Mouse (Mus musculus) midbrain, embryonic 12.5 days (tissue): Measurements from ENCODE around the gene Wdr37. TPM values are rescaled to one million over a fixed set of nuclear protein-coding genes. Genes with fewer than 3 reads are reported as not detected.

ENCODE experiments used
- ATAC-seq: fragments of 200-750 bp; cut with Nextera tagmentation; 2 replicates; pipeline ENCODE4 v1.8.0; 2017; ENCODE audit warnings: low read depth, moderate TSS enrichment, moderate library complexity; ENCODE audit not compliant: low FRiP score
- H3K27ac ChIP-seq: fragments of 300-500 bp; sonication (generic); replicated peaks from 2 replicates; pipeline ENCODE4 v1.5.1; 2016; ENCODE audit warnings: mild to moderate bottlenecking
- H3K27me3 ChIP-seq: fragments of 300-500 bp; sonication (generic); 2 replicates; pipeline ENCODE4 v1.6.1; 2016; ENCODE audit warnings: mild to moderate bottlenecking
- H3K36me3 ChIP-seq: fragments of 300-500 bp; sonication (generic); 2 replicates; pipeline ENCODE4 v1.6.1; 2016
- H3K4me1 ChIP-seq: fragments of 300-500 bp; sonication (generic); 2 replicates; pipeline ENCODE4 v1.6.1; 2016
- H3K4me2 ChIP-seq: fragments of 300-500 bp; sonication (generic); replicated peaks from 2 replicates; pipeline ENCODE4 v1.6.1; 2016; ENCODE audit warnings: mild to moderate bottlenecking, moderate library complexity
- H3K4me3 ChIP-seq: fragments of 300-500 bp; sonication (generic); 2 replicates; pipeline ENCODE4 v1.5.1; 2016; ENCODE audit warnings: mild to moderate bottlenecking
- H3K9ac ChIP-seq: fragments of 300-500 bp; sonication (generic); replicated peaks from 2 replicates; pipeline ENCODE4 v1.6.1; 2016; ENCODE audit warnings: mild to moderate bottlenecking, moderate library complexity
- H3K9me3 ChIP-seq: fragments of 300-500 bp; sonication (generic); 2 replicates; pipeline ENCODE4 v1.6.1; 2016; ENCODE audit warnings: mild to moderate bottlenecking
- WGBS: fragments of 180-500 bp; shearing (Covaris S2); methylation state at CpG from one replicate; pipeline ENCODE4 v1.1.7; 2016; 5-methylcytosine and 5-hydroxymethylcytosine counted together
- polyA plus RNA-seq: library from polyadenylated mRNA; unstranded; fragments of >200 nt; fragmentation: Nextera tagmentation; extraction: Ambion mirVana; gene quantifications from 2 replicates; pipeline ENCODE4 v1.2.1, GENCODE M21; 2016

Gene Wdr37
- polyA plus RNA-seq, 1 experiment from 2014 or later: 52.7 TPM

- WGBS: 92% methylated on average over 10 of the region's 10 CpGs
Observed at GRCm38 (mm10) chr13:8839111-8839510, 32.6 kb downstream of the Wdr37 start.

GRCm38 (mm10) chr13:8838394-8838793 lies 33.3 kb downstream of the Wdr37 start:
- no peaks in the 10 kb centered on the region for H3K9me3 ChIP-seq
- 51% methylated on average over 3 of the region's 3 CpGs for WGBS
- H3K27ac ChIP-seq: no peak overlapping the region
- H3K27me3 ChIP-seq: no peaks in the 10 kb centered on the region
- no peak for ATAC-seq
- H3K4me3 ChIP-seq: no peak overlapping the region
- no peak overlapping the region for H3K4me2 ChIP-seq
- peaks cover 87% of the 10 kb centered on the region for H3K36me3 ChIP-seq
- no peak overlapping the region for H3K9ac ChIP-seq
- no peaks in the 10 kb centered on the region for H3K4me1 ChIP-seq

More at GRCm38 (mm10) chr13:8839111-8839510, 32.6 kb downstream of the Wdr37 start:
- Histone ChIP-seq H3K36me3 (peaks cover 85% of the 10 kb centered on the region), H3K4me3 (no peak overlapping the region), H3K9ac (no peak overlapping the region), H3K9me3 (no peaks in the 10 kb centered on the region), H3K4me2 (no peak overlapping the region), H3K4me1 (no peaks in the 10 kb centered on the region), H3K27me3 (no peaks in the 10 kb centered on the region), H3K27ac (no peak overlapping the region)
- ATAC-seq: no peak

- H3K27ac ChIP-seq: no peak overlapping the region
- no peak overlapping the region for H3K4me3 ChIP-seq
- no peaks in the 10 kb centered on the region; the same call in 1 of the 2 replicates for H3K4me1 ChIP-seq
- H3K9ac ChIP-seq: no peak overlapping the region
- H3K9me3 ChIP-seq: no peaks in the 10 kb centered on the region
- H3K27me3 ChIP-seq: no peaks in the 10 kb centered on the region
- no peak for ATAC-seq
- peaks cover 70% of the 10 kb centered on the region for H3K36me3 ChIP-seq
- no peak overlapping the region for H3K4me2 ChIP-seq
- 94% methylated on average over 5 of the region's 5 CpGs for WGBS
Observed at GRCm38 (mm10) chr13:8834573-8834972, 37.1 kb downstream of the Wdr37 start.

GRCm38 (mm10) chr13:8831546-8832251 lies 40.0 kb downstream of the Wdr37 start:
- Histone ChIP-seq H3K36me3 (peaks cover 72% of the 10 kb centered on the region), H3K4me1 (no peaks in the 10 kb centered on the region; the same call in 1 of the 2 replicates), H3K4me3 (no peak overlapping the region), H3K4me2 (no peak overlapping the region), H3K9me3 (no peaks in the 10 kb centered on the region), H3K27me3 (no peaks in the 10 kb centered on the region), H3K27ac (no peak overlapping the region), H3K9ac (no peak overlapping the region)
- WGBS: 90% methylated on average over 7 of the region's 7 CpGs
- ATAC-seq: no peak

GRCm38 (mm10) chr13:8830696-8831095 lies 41.0 kb downstream of the Wdr37 start:
- no peaks in the 10 kb centered on the region for H3K9me3 ChIP-seq
- H3K27ac ChIP-seq: no peak overlapping the region
- ATAC-seq: no peak
- no peak overlapping the region for H3K9ac ChIP-seq
- H3K27me3 ChIP-seq: no peaks in the 10 kb centered on the region
- no peak overlapping the region for H3K4me2 ChIP-seq
- H3K4me3 ChIP-seq: no peak overlapping the region
- H3K36me3 ChIP-seq: peaks cover 62% of the 10 kb centered on the region
- no peaks in the 10 kb centered on the region; the same call in 1 of the 2 replicates for H3K4me1 ChIP-seq

- no peak for ATAC-seq
- no peaks in the 10 kb centered on the region for H3K9me3 ChIP-seq
- no peak overlapping the region for H3K27ac ChIP-seq
- no peaks in the 10 kb centered on the region; the same call in 1 of the 2 replicates for H3K4me1 ChIP-seq
- no peak overlapping the region for H3K4me2 ChIP-seq
- H3K27me3 ChIP-seq: no peaks in the 10 kb centered on the region
- H3K9ac ChIP-seq: no peak overlapping the region
- WGBS: 73% methylated on average over 5 of the region's 5 CpGs
- H3K36me3 ChIP-seq: peaks cover 53% of the 10 kb centered on the region
- H3K4me3 ChIP-seq: no peak overlapping the region
Observed at GRCm38 (mm10) chr13:8829784-8830183, 41.9 kb downstream of the Wdr37 start.

GRCm38 (mm10) chr13:8828946-8829345 lies 42.8 kb downstream of the Wdr37 start:
- Histone ChIP-seq H3K9me3 (no peaks in the 10 kb centered on the region), H3K4me2 (no peak overlapping the region), H3K4me3 (no peak overlapping the region), H3K9ac (no peak overlapping the region), H3K27me3 (no peaks in the 10 kb centered on the region), H3K27ac (no peak overlapping the region), H3K36me3 (peaks cover 44% of the 10 kb centered on the region), H3K4me1 (no peaks in the 10 kb centered on the region; the same call in 1 of the 2 replicates)
- ATAC-seq: no peak
- WGBS: 92% methylated on average over 1 of the region's 1 CpGs

GRCm38 (mm10) chr13:8823546-8823945 lies 48.2 kb downstream of the Wdr37 start:
- Histone ChIP-seq H3K9me3 (no peaks in the 10 kb centered on the region), H3K4me2 (no peak overlapping the region), H3K36me3 (peaks cover 40% of the 10 kb centered on the region), H3K27me3 (no peaks in the 10 kb centered on the region), H3K9ac (no peak overlapping the region), H3K27ac (0 out of 2 replicates have a peak overlapping the region, but pooled peaks have one; percentile 10), H3K4me3 (no peak overlapping the region), H3K4me1 (peaks cover 2% of the 10 kb centered on the region; the same call in 1 of the 2 replicates)
- ATAC-seq: 0 out of 2 replicates have a peak, but pooled peaks have one; percentile 38
- WGBS: 82% methylated on average over 8 of the region's 8 CpGs

GRCm38 (mm10) chr13:8823120-8823519 lies 48.6 kb downstream of the Wdr37 start:
- Histone ChIP-seq H3K4me3 (no peak overlapping the region), H3K4me2 (no peak overlapping the region), H3K36me3 (peaks cover 40% of the 10 kb centered on the region), H3K4me1 (peaks cover 2% of the 10 kb centered on the region; the same call in 1 of the 2 replicates), H3K27me3 (no peaks in the 10 kb centered on the region), H3K9me3 (no peaks in the 10 kb centered on the region), H3K9ac (no peak overlapping the region), H3K27ac (no peak overlapping the region)
- no peak for ATAC-seq
- WGBS: 78% methylated on average over 6 of the region's 6 CpGs

- H3K9me3 ChIP-seq: no peaks in the 10 kb centered on the region
- H3K4me1 ChIP-seq: peaks cover 2% of the 10 kb centered on the region; the same call in 1 of the 2 replicates
- H3K36me3 ChIP-seq: peaks cover 43% of the 10 kb centered on the region
- ATAC-seq: no peak
- no peak overlapping the region for H3K4me3 ChIP-seq
- no peaks in the 10 kb centered on the region for H3K27me3 ChIP-seq
- H3K27ac ChIP-seq: no peak overlapping the region
- H3K4me2 ChIP-seq: no peak overlapping the region
- WGBS: 97% methylated on average over 4 of the region's 4 CpGs
- no peak overlapping the region for H3K9ac ChIP-seq
Observed at GRCm38 (mm10) chr13:8822201-8822600, 49.5 kb downstream of the Wdr37 start.

- 95% methylated on average over 2 of the region's 2 CpGs for WGBS
- Histone ChIP-seq H3K4me2 (no peak overlapping the region), H3K4me1 (no peaks in the 10 kb centered on the region), H3K36me3 (peaks cover 11% of the 10 kb centered on the region), H3K9me3 (no peaks in the 10 kb centered on the region), H3K9ac (no peak overlapping the region), H3K27me3 (no peaks in the 10 kb centered on the region), H3K4me3 (no peak overlapping the region), H3K27ac (no peak overlapping the region)
- ATAC-seq: no peak
Observed at GRCm38 (mm10) chr13:8805931-8806330, 65.8 kb downstream of the Wdr37 start.

GRCm38 (mm10) chr13:8800576-8800975 lies 71.1 kb downstream of the Wdr37 start:
- H3K4me1 ChIP-seq: no peaks in the 10 kb centered on the region
- no peak overlapping the region for H3K4me2 ChIP-seq
- ATAC-seq: no peak
- no peak overlapping the region for H3K9ac ChIP-seq
- no peaks in the 10 kb centered on the region for H3K27me3 ChIP-seq
- no peak overlapping the region for H3K27ac ChIP-seq
- H3K36me3 ChIP-seq: peaks cover 11% of the 10 kb centered on the region
- no peaks in the 10 kb centered on the region for H3K9me3 ChIP-seq
- no peak overlapping the region for H3K4me3 ChIP-seq
- WGBS: 89% methylated on average over 6 of the region's 6 CpGs
